Mouse (Mus musculus) CH12.LX (cell line): ENCODE measurements around the gene Rgs3. TPM values are rescaled to one million over a fixed set of nuclear protein-coding genes. Genes with fewer than 3 reads are reported as not detected.
A peak's percentile ranks its signal among the peaks of the same experiment; 100 is the strongest.

ENCODE experiments used
- DNase-seq: peaks from one replicate; pipeline ENCODE4 v3.0.0-alpha.2; 2013; ENCODE audit errors: extremely low read depth
- H3K27ac ChIP-seq: 2 replicates; pipeline ENCODE4 v1.5.1; 2012; ENCODE audit warnings: low read depth, mild to moderate bottlenecking, control low read depth, moderate library complexity; ENCODE audit not compliant: insufficient read depth
- H3K27me3 ChIP-seq: replicated peaks from 2 replicates; pipeline ENCODE3; 2012; ENCODE audit warnings: inconsistent platforms
- H3K36me3 ChIP-seq, 2 experiments: replicated peaks in 1 of 2; 2 replicates each; pipeline versions ENCODE3 to v1.6.1; 2012; ENCODE audit warnings: inconsistent platforms in 1 of 2, low read length in 1 of 2, mild to moderate bottlenecking in 1 of 2, mixed read lengths in 1 of 2, moderate library complexity in 1 of 2; ENCODE audit not compliant: control insufficient read depth in 1 of 2, insufficient read depth in 1 of 2
- H3K4me1 ChIP-seq, 2 experiments: 2 replicates each; pipeline ENCODE4 v1.6.1; 2012; ENCODE audit warnings: inconsistent platforms in 1 of 2, moderate library complexity in 1 of 2; ENCODE audit not compliant: insufficient read depth in 2 of 2, control insufficient read depth in 1 of 2
- H3K4me2 ChIP-seq: 2 replicates; pipeline ENCODE4 v1.6.1; 2012; ENCODE audit warnings: low read depth, mild to moderate bottlenecking, control low read depth; ENCODE audit not compliant: poor library complexity, insufficient read depth, severe bottlenecking
- H3K4me3 ChIP-seq, 3 experiments: fragments of 150-350 bp in 1 of 3; sonication (generic) in 1 of 3; replicated peaks in 1 of 3; 2 replicates each; pipeline versions ENCODE3 to v1.5.1; 2011 to 2012; ENCODE audit warnings: low read depth in 2 of 3, low read length in 2 of 3, mild to moderate bottlenecking in 2 of 3, moderate library complexity in 2 of 3, control low read depth in 1 of 3, improper control_type of control experiment in 1 of 3, inconsistent platforms in 1 of 3, mixed read lengths in 1 of 3; ENCODE audit not compliant: poor library complexity in 1 of 3
- H3K79me2 ChIP-seq: replicated peaks from 2 replicates; pipeline ENCODE4 v1.6.1; 2012; ENCODE audit warnings: mild to moderate bottlenecking, moderate library complexity; ENCODE audit not compliant: control insufficient read depth, poor library complexity, insufficient read depth, severe bottlenecking; ENCODE audit errors: extremely low read depth
- H3K9ac ChIP-seq: 2 replicates; pipeline ENCODE4 v1.6.1; 2012; ENCODE audit warnings: low read depth, mild to moderate bottlenecking, control low read depth, moderate library complexity; ENCODE audit not compliant: insufficient read depth
- H3K9me3 ChIP-seq: replicated peaks from 2 replicates; pipeline ENCODE3; 2012; ENCODE audit warnings: low read length, inconsistent platforms, mixed read lengths
- BHLHE40 ChIP-seq: IDR thresholded peaks from 2 replicates; pipeline ENCODE4 v1.6.1; 2011; ENCODE audit warnings: mild to moderate bottlenecking, low read depth, low read length, improper control_type of control experiment
- CHD1 ChIP-seq: IDR thresholded peaks from 2 replicates; pipeline ENCODE4 v1.6.1; 2012; ENCODE audit warnings: low read depth, low read length, improper control_type of control experiment, inconsistent platforms
- CHD2 ChIP-seq: IDR thresholded peaks from 2 replicates; pipeline ENCODE4 v1.6.1; 2011; ENCODE audit warnings: low read length, improper control_type of control experiment
- E2F4 ChIP-seq: IDR thresholded peaks from 2 replicates; pipeline ENCODE4 v1.6.1; 2011; ENCODE audit warnings: low read depth, low read length, improper control_type of control experiment; ENCODE audit not compliant: insufficient replicate concordance
- EP300 ChIP-seq: IDR thresholded peaks from 2 replicates; pipeline ENCODE4 v1.6.1; 2011; ENCODE audit warnings: low read length, improper control_type of control experiment
- IRF4 ChIP-seq: IDR thresholded peaks from 2 replicates; pipeline ENCODE4 v1.6.1; 2014; ENCODE audit warnings: low read depth, mild to moderate bottlenecking, inconsistent platforms, low read length, improper control_type of control experiment
- JUN ChIP-seq: IDR thresholded peaks from 2 replicates; pipeline ENCODE4 v1.6.1; 2011; ENCODE audit warnings: low read depth, mild to moderate bottlenecking, low read length, improper control_type of control experiment, moderate library complexity; ENCODE audit not compliant: insufficient read depth
- KAT2A ChIP-seq: IDR thresholded peaks from 2 replicates; pipeline ENCODE4 v1.6.1; 2012; ENCODE audit warnings: low read length, improper control_type of control experiment, inconsistent platforms; ENCODE audit not compliant: insufficient replicate concordance
- MAFK ChIP-seq: IDR thresholded peaks from 2 replicates; pipeline ENCODE4 v1.6.1; 2011; ENCODE audit warnings: low read length, improper control_type of control experiment; ENCODE audit not compliant: insufficient replicate concordance
- MAX ChIP-seq: IDR thresholded peaks from 2 replicates; pipeline ENCODE4 v1.6.1; 2011; ENCODE audit warnings: low read length, improper control_type of control experiment
- MEF2A ChIP-seq: IDR thresholded peaks from 2 replicates; pipeline ENCODE4 v1.6.1; 2014; ENCODE audit warnings: low read depth, mild to moderate bottlenecking, inconsistent platforms, low read length, improper control_type of control experiment, borderline replicate concordance
- MXI1 ChIP-seq: IDR thresholded peaks from 2 replicates; pipeline ENCODE4 v1.6.1; 2011; ENCODE audit warnings: mild to moderate bottlenecking, low read depth, low read length, improper control_type of control experiment
- NELFE ChIP-seq: IDR thresholded peaks from 2 replicates; pipeline ENCODE4 v1.6.1; 2011; ENCODE audit warnings: low read depth, low read length, improper control_type of control experiment
- NRF1 ChIP-seq: IDR thresholded peaks from 2 replicates; pipeline ENCODE4 v1.6.1; 2014; ENCODE audit warnings: low read depth, mild to moderate bottlenecking, inconsistent platforms, low read length, improper control_type of control experiment, moderate library complexity
- SIN3A ChIP-seq: IDR thresholded peaks from 2 replicates; pipeline ENCODE4 v1.6.1; 2012; ENCODE audit warnings: low read length, improper control_type of control experiment, inconsistent platforms
- TBP ChIP-seq: conservative IDR thresholded peaks from 2 replicates; pipeline ENCODE4 v1.6.1; 2011; ENCODE audit warnings: low read depth, low read length, improper control_type of control experiment
- TCF12 ChIP-seq: IDR thresholded peaks from 2 replicates; pipeline ENCODE4 v1.6.1; 2014; ENCODE audit warnings: low read depth, mild to moderate bottlenecking, inconsistent platforms, low read length, improper control_type of control experiment
- USF2 ChIP-seq: conservative IDR thresholded peaks from 2 replicates; pipeline ENCODE4 v1.6.1; 2011; ENCODE audit warnings: low read depth, low read length, improper control_type of control experiment
- ZC3H11A ChIP-seq: IDR thresholded peaks from 2 replicates; pipeline ENCODE4 v1.6.1; 2012; ENCODE audit warnings: low read depth, mild to moderate bottlenecking, inconsistent platforms, low read length, improper control_type of control experiment
- dilution Hi-C: fragments of 300-500 bp; cut with MboI; formaldehyde crosslinking; loops from 2 replicates; pipeline ENCODE4 v1.14.3; 2020; ENCODE audit warnings: low sequenced_read_pairs; ENCODE audit not compliant: extremely low pct_unique_long_range_greater_than_20kb, extremely low pct_ligation_motif_present
- in situ Hi-C: fragments of 300-500 bp; cut with MboI; formaldehyde crosslinking; loops from 3 replicates; pipeline ENCODE4 v1.14.3; 2019; ENCODE audit warnings: low sequenced_read_pairs, low pct_ligation_motif_present, low pct_unique_long_range_greater_than_20kb, mixed read lengths
- polyA plus RNA-seq: library from polyadenylated mRNA; unstranded; fragments of >175 nt; gene quantifications from 2 replicates; pipeline ENCODE4 v1.2.1, GENCODE M21; 2012; ENCODE audit warnings: low read depth; ENCODE audit not compliant: insufficient read length
- total RNA-seq, 2 experiments: library from RNA; depleted of rRNA; stranded (reverse); fragments of 300-350 nt in 1 of 2; fragments of >200 nt in 1 of 2; gene quantifications; 2 replicates each; pipeline ENCODE4 v1.2.3; 2012 to 2014

Rgs3 gene
- total and polyA plus RNA-seq, 3 experiments = 3.3 to 6.0 (median 3.5) TPM

GRCm38 (mm10) chr4:62596051-62596450 is 36.4 kb downstream of the Rgs3 start:
- in situ Hi-C loops (no loop called here), dilution Hi-C loops (no loop called here)
- peaks cover 12% of the 10 kb centered on the region for H3K27me3 ChIP-seq
- H3K9me3 ChIP-seq = peaks cover 1% of the 10 kb centered on the region
- no peaks in the 10 kb centered on the region for H3K79me2 ChIP-seq
- H3K27ac ChIP-seq = no peak overlapping the region
- no peaks in the 10 kb centered on the region for H3K36me3 ChIP-seq
- no peak for TF ChIP-seq NELFE
- no peak for TF ChIP-seq JUN
- no peak for TF ChIP-seq MAFK
- no peak for TF ChIP-seq CHD1
- TF ChIP-seq ZC3H11A = no peak
- no peak overlapping the region for H3K9ac ChIP-seq
- no peak overlapping the region for H3K4me2 ChIP-seq
- no peak for DNase-seq
- no peak overlapping the region for H3K4me3 ChIP-seq
- peaks cover 0 to 10% of the 10 kb centered on the region in 2 experiments; a peak in 2 of 4 replicates for H3K4me1 ChIP-seq

- Histone ChIP-seq H3K4me1 (peaks cover 0 to 10% of the 10 kb centered on the region in 2 experiments; a peak in 2 of 4 replicates), H3K9ac (no peak overlapping the region), H3K27ac (no peak overlapping the region), H3K9me3 (peaks cover 2% of the 10 kb centered on the region), H3K79me2 (no peaks in the 10 kb centered on the region), H3K4me2 (no peak overlapping the region), H3K4me3 (no peak overlapping the region), H3K36me3 (no peaks in the 10 kb centered on the region)
- dilution Hi-C loops = no loop called here
- TF ChIP-seq IRF4 (peak; percentile 72), EP300 (0 out of 2 replicates have a peak, but pooled peaks have one; percentile 24), TBP (no peak), JUN (0 out of 2 replicates have a peak, but pooled peaks have one; percentile 10), TCF12 (peak; percentile 16; the same call in 1 of the 2 replicates)
- TF ChIP-seq, all 38 proteins: peak for 4
- H3K27me3 ChIP-seq = peaks cover 12% of the 10 kb centered on the region
- in situ Hi-C loops = no loop called here
- DNase-seq = peak; percentile 31
Observed at GRCm38 (mm10) chr4:62600549-62600948, 40.9 kb downstream of the Rgs3 start.

DNA sequence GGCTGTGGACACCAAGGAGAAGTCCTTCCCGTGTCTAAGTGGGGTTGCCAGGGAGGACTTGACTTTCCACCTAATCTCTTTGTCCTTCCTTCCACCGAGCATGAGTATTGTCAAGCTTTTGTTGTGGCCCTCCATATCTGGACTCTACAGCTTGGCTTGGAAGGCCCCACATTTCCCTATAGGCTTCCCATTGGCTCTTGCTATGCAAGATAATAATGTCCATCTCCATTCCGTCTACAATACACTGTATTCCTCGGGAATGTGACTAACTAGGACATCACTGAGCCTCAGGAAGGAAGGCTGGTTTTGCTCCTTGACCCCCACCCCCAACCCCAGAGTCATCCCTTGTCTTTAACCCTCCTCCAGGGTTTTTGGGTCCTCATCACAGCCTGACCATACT is 44.0 kb downstream of the Rgs3 start:
- in situ Hi-C loops (no loop called here), dilution Hi-C loops (no loop called here)
- no peak for DNase-seq
- peaks cover 2% of the 10 kb centered on the region for H3K9me3 ChIP-seq
- no peak overlapping the region for H3K9ac ChIP-seq
- no peak overlapping the region for H3K27ac ChIP-seq
- no peaks in the 10 kb centered on the region for H3K36me3 ChIP-seq
- TF ChIP-seq BHLHE40 (no peak), SIN3A (no peak), MAFK (no peak), ZC3H11A (no peak), MAX (no peak), E2F4 (no peak), TBP (no peak), MEF2A (no peak), USF2 (no peak), NRF1 (no peak), KAT2A (no peak), CHD2 (no peak), MXI1 (no peak)
- H3K79me2 ChIP-seq = no peaks in the 10 kb centered on the region
- no peak overlapping the region for H3K4me3 ChIP-seq
- peaks cover 0 to 10% of the 10 kb centered on the region in 2 experiments; a peak in 2 of 4 replicates for H3K4me1 ChIP-seq
- no peak overlapping the region for H3K4me2 ChIP-seq
- peaks cover 2% of the 10 kb centered on the region for H3K27me3 ChIP-seq
